Mouse (Mus musculus) lung, adult 2 months (tissue): ENCODE data around the gene Olfr971. TPM values are rescaled to one million over a fixed set of nuclear protein-coding genes. Genes with fewer than 3 reads are reported as not detected.
"Not testable (repeated sequence)": the region's sequence is repeated elsewhere in the genome, so short reads cannot be mapped to it uniquely, and the experiment has no call there.

Source experiments
- DNase-seq: peaks from one replicate; pipeline ENCODE4 v3.0.0; 2022
- H3K4me1 ChIP-seq: fragments of 200-500 bp; 2 replicates; pipeline ENCODE4 v1.6.1; 2011; ENCODE audit warnings: low read length; ENCODE audit not compliant: control insufficient read depth, insufficient read depth
- H3K4me3 ChIP-seq: fragments of 200-500 bp; replicated peaks from 2 replicates; pipeline ENCODE3; 2011; ENCODE audit warnings: low read depth, mild to moderate bottlenecking, control low read depth, low read length; ENCODE audit errors: extremely low read depth
- CTCF ChIP-seq: fragments of 200-500 bp; IDR thresholded peaks from 2 replicates; pipeline ENCODE4 v1.5.1; 2011; ENCODE audit warnings: mild to moderate bottlenecking, low read length, control low read depth; ENCODE audit not compliant: insufficient read depth
- POLR2A ChIP-seq: fragments of 200-500 bp; IDR thresholded peaks from 2 replicates; pipeline ENCODE4 v1.6.1; 2011; ENCODE audit warnings: low read depth, mild to moderate bottlenecking, control low read depth, low read length, borderline replicate concordance; ENCODE audit errors: extremely low read depth
- WGBS: fragments of 180-500 bp; shearing (Covaris S2); methylation state at CpG from one replicate; pipeline ENCODE4 v1.1.7; 2018; 5-methylcytosine and 5-hydroxymethylcytosine counted together
- polyA plus RNA-seq: library from polyadenylated mRNA; depleted of rRNA; stranded (reverse); fragments of >200 nt; gene quantifications from 2 replicates; pipeline ENCODE4 v1.2.3, GENCODE M21; 2012; rRNA removed

The Olfr971 gene
- not detected in 2 replicates for polyA plus RNA-seq

- not testable (repeated sequence) for H3K4me1 ChIP-seq, H3K4me3 ChIP-seq, DNase-seq
- WGBS = 73% methylated on average over 2 of the region's 2 CpGs
Observed at GRCm38 (mm10) chr9:39836576-39836975, at the start of gene Olfr971. Gene Olfr971 (plus strand): TSS chr9:39836876.

- no peaks in the 10 kb centered on the region for H3K4me1 ChIP-seq
- no peak for DNase-seq
- 58% methylated on average over 2 of the region's 2 CpGs for WGBS
- H3K4me3 ChIP-seq = no peak within 1 kb of the TSS
- TF ChIP-seq CTCF (no peak), POLR2A (no peak)
Observed at GRCm38 (mm10) chr9:39790558-39790957, 46.1 kb upstream of the Olfr971 start, which contains the start of gene Olfr969. Gene Olfr969 (plus strand): TSS chr9:39790945.

DNA sequence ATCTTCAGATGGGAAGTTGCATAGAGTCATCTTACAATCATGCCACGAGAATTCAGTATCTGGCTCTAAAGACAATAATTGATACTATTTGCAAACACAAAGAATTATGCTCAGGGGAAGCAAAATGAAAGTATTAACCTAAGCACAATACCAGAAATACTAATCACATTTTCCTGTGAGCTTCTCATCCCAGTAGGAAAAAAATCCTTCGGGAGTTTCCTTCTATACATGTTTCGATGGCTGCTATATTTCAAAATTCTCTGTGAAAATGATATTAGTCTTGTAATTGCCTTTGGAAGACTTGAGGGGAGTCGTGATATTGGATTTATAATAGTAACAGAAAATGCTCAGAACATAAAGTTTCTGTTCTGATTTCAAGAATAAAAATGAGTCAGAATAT, 28.1 kb upstream of the Olfr971 start, which contains the start of gene Olfr970:
Olfr970 (plus strand) TSS at position 301 of the 400 bp plus-strand sequence.
- 70% methylated on average over 4 of the region's 4 CpGs for WGBS
- no peak for DNase-seq
- Histone ChIP-seq H3K4me3 (no peak within 1 kb of the TSS), H3K4me1 (no peaks in the 10 kb centered on the region)
- no peak for TF ChIP-seq CTCF
- TF ChIP-seq POLR2A = no peak

GRCm38 (mm10) chr9:39866122-39866521, 29.4 kb downstream of the Olfr971 start, which contains the start of gene Olfr972:
Gene Olfr972 (plus strand): TSS chr9:39866422.
- DNase-seq = no peak
- Histone ChIP-seq H3K4me3 (no peak within 1 kb of the TSS), H3K4me1 (no peaks in the 10 kb centered on the region)
- TF ChIP-seq POLR2A (no peak), CTCF (no peak)
- WGBS = 57% methylated on average over 2 of the region's 2 CpGs

GRCm38 (mm10) chr9:39871986-39872385, 35.3 kb downstream of the Olfr971 start:
- WGBS = 79% methylated on average over 1 of the region's 1 CpGs
- DNase-seq, H3K4me3 ChIP-seq, H3K4me1 ChIP-seq: not testable (repeated sequence)

DNA sequence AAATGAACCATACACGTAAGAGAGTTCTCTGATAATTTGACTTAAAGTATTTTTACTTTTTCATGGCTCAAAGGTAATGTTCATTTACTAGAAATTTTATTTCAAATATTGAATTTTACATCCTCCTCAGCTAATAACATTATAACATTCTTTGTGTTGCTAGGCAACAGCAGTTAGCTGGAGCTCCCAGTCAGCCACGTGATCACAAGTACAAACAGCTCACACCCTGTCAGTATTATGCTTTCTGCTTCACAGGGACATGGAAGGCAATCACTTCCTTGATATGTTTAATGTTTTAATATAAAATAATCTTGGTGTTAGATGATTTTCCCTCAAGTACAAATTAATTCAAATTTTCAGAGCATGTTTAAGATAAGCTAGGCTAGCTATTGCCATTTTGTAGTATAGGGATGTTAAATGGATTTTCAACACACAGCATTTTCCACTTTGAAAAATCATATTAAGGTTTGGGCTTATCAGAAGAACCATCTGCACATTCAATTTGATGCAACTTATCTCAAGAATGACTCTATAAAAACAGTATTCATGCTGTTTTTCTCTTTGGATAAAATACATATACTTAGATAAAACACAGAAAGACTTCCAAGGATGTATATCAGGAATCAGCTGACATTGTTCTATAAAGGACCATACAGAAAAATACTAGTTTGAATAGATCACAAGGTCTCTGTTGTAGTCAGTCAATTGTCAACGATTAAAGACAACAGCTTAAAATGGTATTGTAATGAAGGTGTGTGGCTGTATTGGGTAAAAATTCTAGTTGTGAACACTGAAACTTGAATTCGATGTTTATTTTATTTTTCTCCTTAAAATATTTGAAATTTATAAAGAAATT, 41.1 kb downstream of the Olfr971 start:
- not testable (repeated sequence) for DNase-seq, H3K4me3 ChIP-seq, H3K4me1 ChIP-seq
- no CpG with 5 or more reads among the region's 4 CpGs for WGBS

Other genes starting within 250 kb of the Olfr971 start
- gene AW551984, start 232.5 kb upstream of the Olfr971 start, polyA plus RNA-seq = 0.25 and 0.56 TPM in 2 replicates
- gene Olfr148, start 226.2 kb upstream of the Olfr971 start, polyA plus RNA-seq = not detected in 2 replicates
- gene Olfr960, start 215.5 kb upstream of the Olfr971 start, polyA plus RNA-seq = not detected in 2 replicates
- gene Olfr961, start 191.8 kb upstream of the Olfr971 start, polyA plus RNA-seq = not detected in 2 replicates
- not detected in 2 replicates for gene Olfr963, start 169.7 kb upstream of the Olfr971 start, polyA plus RNA-seq
- not detected in 2 replicates for gene Olfr149, start 129.8 kb upstream of the Olfr971 start, polyA plus RNA-seq
- not detected in 2 replicates for gene Olfr965, start 125.5 kb upstream of the Olfr971 start, polyA plus RNA-seq
- gene Olfr150, start 105.9 kb upstream of the Olfr971 start, polyA plus RNA-seq = not detected in 2 replicates
- gene Olfr967, start 90.6 kb upstream of the Olfr971 start, polyA plus RNA-seq = not detected in 2 replicates
- not detected in 2 replicates for gene Olfr968, start 53.6 kb upstream of the Olfr971 start, polyA plus RNA-seq
- gene Olfr969, start 45.9 kb upstream of the Olfr971 start, polyA plus RNA-seq = not detected in 2 replicates
- not detected in 2 replicates for gene Olfr970, start 28.0 kb upstream of the Olfr971 start, polyA plus RNA-seq
- not detected in 2 replicates for gene Olfr972, start 29.5 kb downstream of the Olfr971 start, polyA plus RNA-seq
- not detected in 2 replicates for gene Olfr229, start 70.5 kb downstream of the Olfr971 start, polyA plus RNA-seq
- gene Olfr974, start 100.6 kb downstream of the Olfr971 start, polyA plus RNA-seq = not detected in 2 replicates
- 0.05 TPM in 1 of 2 replicates, not detected in the other for gene Olfr975, start 115.2 kb downstream of the Olfr971 start, polyA plus RNA-seq
- gene Olfr976, start 124.3 kb downstream of the Olfr971 start, polyA plus RNA-seq = not detected in 2 replicates
- not detected in 2 replicates for gene Olfr978, start 155.2 kb downstream of the Olfr971 start, polyA plus RNA-seq
- gene Olfr979, start 166.6 kb downstream of the Olfr971 start, polyA plus RNA-seq = not detected in 2 replicates
- gene Olfr980, start 172.7 kb downstream of the Olfr971 start, polyA plus RNA-seq = not detected in 2 replicates
- not detected in 2 replicates for gene Olfr981, start 184.6 kb downstream of the Olfr971 start, polyA plus RNA-seq
- gene Olfr982, start 237.0 kb downstream of the Olfr971 start, polyA plus RNA-seq = not detected in 2 replicates